Mouse (Mus musculus): ENCODE data around the gene Tspan17.
A peak's percentile ranks its signal among the peaks of the same experiment; 100 is the strongest.

Tspan17 gene

GRCm38 (mm10) chr13:54788740-54789560 lies at the start of gene Tspan17:
Tspan17 (plus strand) TSS chr13:54789377.
- DNase-seq = peak; percentile 77

GRCm38 (mm10) chr13:54746110-54746509 lies 43.1 kb upstream of the Tspan17 start:
- DNase-seq = no peak

- DNase-seq = no peak
These were observed 42.3 kb upstream of the Tspan17 start for GRCm38 (mm10) chr13:54746896-54747295.

- no peak for DNase-seq
These were observed 41.0 kb upstream of the Tspan17 start for GRCm38 (mm10) chr13:54748190-54748589.

GRCm38 (mm10) chr13:54748721-54749060 lies 40.5 kb upstream of the Tspan17 start:
- DNase-seq = no peak

GRCm38 (mm10) chr13:54749061-54749863 lies 39.9 kb upstream of the Tspan17 start:
- peak; percentile 32 for DNase-seq

GRCm38 (mm10) chr13:54749864-54750411 lies 39.2 kb upstream of the Tspan17 start, which contains the start of gene Gprin1:
Gprin1 (minus strand) TSS chr13:54749874.
- no peak for DNase-seq

- peak; percentile 57 for DNase-seq
These were observed 38.5 kb upstream of the Tspan17 start for GRCm38 (mm10) chr13:54750699-54751098.

- no peak for DNase-seq
These were observed 36.5 kb upstream of the Tspan17 start for GRCm38 (mm10) chr13:54752656-54753055.

- DNase-seq = no peak
These were observed 35.4 kb upstream of the Tspan17 start for GRCm38 (mm10) chr13:54753733-54754132.

- DNase-seq = no peak
These were observed 34.8 kb upstream of the Tspan17 start for GRCm38 (mm10) chr13:54754169-54755080.

GRCm38 (mm10) chr13:54755201-54755830 lies 33.9 kb upstream of the Tspan17 start:
- no peak for DNase-seq

- no peak for DNase-seq
These were observed 32.9 kb upstream of the Tspan17 start for GRCm38 (mm10) chr13:54756156-54756712.

- no peak for DNase-seq
These were observed 31.9 kb upstream of the Tspan17 start for GRCm38 (mm10) chr13:54757093-54757830.

GRCm38 (mm10) chr13:54758045-54758755 lies 31.0 kb upstream of the Tspan17 start:
- DNase-seq = peak; percentile 75

- DNase-seq = no peak
These were observed 30.3 kb upstream of the Tspan17 start for GRCm38 (mm10) chr13:54758756-54759470.

- DNase-seq = no peak
These were observed 29.7 kb upstream of the Tspan17 start for GRCm38 (mm10) chr13:54759496-54759895.

GRCm38 (mm10) chr13:54760164-54760795 lies 28.9 kb upstream of the Tspan17 start:
- DNase-seq = no peak

- DNase-seq = no peak
These were observed 28.3 kb upstream of the Tspan17 start for GRCm38 (mm10) chr13:54760906-54761305.

Data from thymus, postnatal 4 days (tissue).